Mouse (Mus musculus) layer of hippocampus, postnatal 14 days (tissue): ENCODE results near the gene Klb. TPM values are rescaled to one million over a fixed set of nuclear protein-coding genes. Genes with fewer than 3 reads are reported as not detected.

Experiments used
- total RNA-seq, 2 experiments: library from RNA; stranded (reverse); gene quantifications; 2 replicates each; pipeline ENCODE4 v1.2.3; 2021

Klb gene
- total RNA-seq, 2 experiments from 2014 or later, result 0.46 to 0.74 TPM

Other genes with a start within 250 kb of the Klb start
- gene Klhl5, start 240.8 kb upstream of the Klb start, total RNA-seq, result 10 to 100 TPM; 79.0 to 87.6 TPM
- gene Wdr19, start 148.6 kb upstream of the Klb start, total RNA-seq, result 10 to 100 TPM; 19.2 to 20.1 TPM
- 10 to 100 TPM; 25.1 to 28.7 TPM for gene Rfc1, start 12.6 kb upstream of the Klb start, total RNA-seq
- 100 to 1,000 TPM; 548 to 565 TPM for gene Rpl9, start 43.1 kb downstream of the Klb start, total RNA-seq
- gene Lias, start 43.2 kb downstream of the Klb start, total RNA-seq, result 10 to 100 TPM; 33.2 to 42.5 TPM
- 10 to 100 TPM; 24.1 to 30.9 TPM for gene Ugdh, start 87.6 kb downstream of the Klb start, total RNA-seq
- not detected for gene Gm43552, start 144.5 kb downstream of the Klb start, total RNA-seq
- 100 to 1,000 TPM; 150 to 155 TPM for gene Smim14, start 188.9 kb downstream of the Klb start, total RNA-seq
- gene Ube2k, start 188.9 kb downstream of the Klb start, total RNA-seq, result 100 to 1,000 TPM; 130 to 137 TPM